Mouse (Mus musculus): ENCODE data around the gene Denr. TPM values are rescaled to one million over a fixed set of nuclear protein-coding genes. Genes with fewer than 3 reads are reported as not detected.

Denr gene
- polyA plus RNA-seq, 1 experiment from 2014 or later, result 153 TPM

GRCm38 (mm10) chr5:123975668-123976180, 68.7 kb downstream of the Denr start:
- H3K27ac ChIP-seq, result no peak overlapping the region
- peaks cover 39% of the 10 kb centered on the region for H3K4me1 ChIP-seq
- no peaks in the 10 kb centered on the region for H3K9me3 ChIP-seq (replicated peaks)
- WGBS, result 76% methylated on average over 6 of the region's 6 CpGs
- 0 out of 2 replicates have a peak overlapping the region, but pooled peaks have one; percentile 20 for H3K4me2 ChIP-seq (replicated peaks)
- H3K36me3 ChIP-seq, result no peaks in the 10 kb centered on the region
- H3K27me3 ChIP-seq, result peaks cover 41% of the 10 kb centered on the region
- H3K4me3 ChIP-seq, result no peak overlapping the region
- no peak overlapping the region for H3K9ac ChIP-seq
- no peak for ATAC-seq (ENCODE audit: low FRiP score)

GRCm38 (mm10) chr5:123977231-123977630, 70.3 kb downstream of the Denr start:
- H3K9me3 ChIP-seq (replicated peaks), result no peaks in the 10 kb centered on the region
- no peak overlapping the region for H3K4me2 ChIP-seq (replicated peaks)
- peaks cover 39% of the 10 kb centered on the region for H3K4me1 ChIP-seq
- no peaks in the 10 kb centered on the region for H3K36me3 ChIP-seq
- no peak overlapping the region for H3K27ac ChIP-seq
- H3K9ac ChIP-seq, result no peak overlapping the region
- H3K27me3 ChIP-seq, result peaks cover 35% of the 10 kb centered on the region
- ATAC-seq (ENCODE audit: low FRiP score), result no peak
- no peak overlapping the region for H3K4me3 ChIP-seq
- 47% methylated on average over 3 of the region's 3 CpGs for WGBS

GRCm38 (mm10) chr5:123978131-123978530, 71.2 kb downstream of the Denr start:
- ATAC-seq (ENCODE audit: low FRiP score), result no peak
- Histone ChIP-seq H3K9ac (no peak overlapping the region), H3K27me3 (peaks cover 36% of the 10 kb centered on the region), H3K27ac (no peak overlapping the region), H3K36me3 (no peaks in the 10 kb centered on the region), H3K9me3 (replicated peaks) (no peaks in the 10 kb centered on the region), H3K4me3 (no peak overlapping the region), H3K4me2 (replicated peaks) (no peak overlapping the region), H3K4me1 (peaks cover 37% of the 10 kb centered on the region)
- WGBS, result 81% methylated on average over 5 of the region's 5 CpGs

Other genes starting within 250 kb of the Denr start
- gene Clip1, start 222.6 kb upstream of the Denr start, polyA plus RNA-seq (2016; fragmentation: Nextera tagmentation; extraction: Ambion mirVana), result 71.4 and 74.6 TPM in 2 replicates
- gene Zcchc8, start 186.1 kb upstream of the Denr start, polyA plus RNA-seq (2016; fragmentation: Nextera tagmentation; extraction: Ambion mirVana), result 80.2 and 90.5 TPM in 2 replicates
- 166 and 182 TPM in 2 replicates for gene Rsrc2, start 157.8 kb upstream of the Denr start, polyA plus RNA-seq (2016; fragmentation: Nextera tagmentation; extraction: Ambion mirVana)
- gene Kntc1, start 157.5 kb upstream of the Denr start, polyA plus RNA-seq (2016; fragmentation: Nextera tagmentation; extraction: Ambion mirVana), result 26.6 and 30.4 TPM in 2 replicates
- not detected in 2 replicates for gene Hcar2, start 41.7 kb upstream of the Denr start, polyA plus RNA-seq (2016; fragmentation: Nextera tagmentation; extraction: Ambion mirVana)
- 0.18 and 0.50 TPM in 2 replicates for gene Hcar1, start 27.2 kb upstream of the Denr start, polyA plus RNA-seq (2016; fragmentation: Nextera tagmentation; extraction: Ambion mirVana)
- gene Gm43518, start 20.2 kb downstream of the Denr start, polyA plus RNA-seq (2016; fragmentation: Nextera tagmentation; extraction: Ambion mirVana), result 3.4 and 4.0 TPM in 2 replicates
- 5.3 and 7.4 TPM in 2 replicates for gene Ccdc62, start 23.5 kb downstream of the Denr start, polyA plus RNA-seq (2016; fragmentation: Nextera tagmentation; extraction: Ambion mirVana)
- 14.4 and 20.4 TPM in 2 replicates for gene Hip1r, start 66.5 kb downstream of the Denr start, polyA plus RNA-seq (2016; fragmentation: Nextera tagmentation; extraction: Ambion mirVana)
- 70.8 and 78.6 TPM in 2 replicates for gene Vps37b, start 125.1 kb downstream of the Denr start, polyA plus RNA-seq (2016; fragmentation: Nextera tagmentation; extraction: Ambion mirVana)
- 3.7 and 3.8 TPM in 2 replicates for gene Abcb9, start 188.6 kb downstream of the Denr start, polyA plus RNA-seq (2016; fragmentation: Nextera tagmentation; extraction: Ambion mirVana)
- 19.6 and 25.7 TPM in 2 replicates for gene Ogfod2, start 205.1 kb downstream of the Denr start, polyA plus RNA-seq (2016; fragmentation: Nextera tagmentation; extraction: Ambion mirVana)
- 86.4 and 88.8 TPM in 2 replicates for gene Arl6ip4, start 208.9 kb downstream of the Denr start, polyA plus RNA-seq (2016; fragmentation: Nextera tagmentation; extraction: Ambion mirVana)

Data from hindbrain, embryonic 12.5 days (tissue).